Mouse (Mus musculus) erythroblast, adult 5-6 weeks (primary cell): ENCODE measurements around the gene Tal1. TPM values are rescaled to one million over a fixed set of nuclear protein-coding genes. Genes with fewer than 3 reads are reported as not detected.
A peak's percentile ranks its signal among the peaks of the same experiment; 100 is the strongest.

ENCODE experiments used
- ATAC-seq: replicated peaks from 2 replicates; pipeline ENCODE4 v1.8.0; 2016; ENCODE audit warnings: moderate number of reproducible peaks, mild to moderate bottlenecking, moderate TSS enrichment, inconsistent platforms; ENCODE audit not compliant: poor library complexity, low FRiP score, severe bottlenecking
- total RNA-seq, 2 experiments: library from RNA; stranded (forward) in 1 of 2; stranded (reverse) in 1 of 2; fragments of 150-400 nt in 1 of 2; fragments of 200-764, 138-1000 nt in 1 of 2; gene quantifications; 2 replicates each; pipeline versions ENCODE4 v1.2.3 to v1.2.4; 2015 to 2017; ENCODE audit warnings: low replicate concordance in 2 of 2

The Tal1 gene
- total RNA-seq, 2 experiments from 2014 or later: 75.1 to 92.9 TPM

DNA sequence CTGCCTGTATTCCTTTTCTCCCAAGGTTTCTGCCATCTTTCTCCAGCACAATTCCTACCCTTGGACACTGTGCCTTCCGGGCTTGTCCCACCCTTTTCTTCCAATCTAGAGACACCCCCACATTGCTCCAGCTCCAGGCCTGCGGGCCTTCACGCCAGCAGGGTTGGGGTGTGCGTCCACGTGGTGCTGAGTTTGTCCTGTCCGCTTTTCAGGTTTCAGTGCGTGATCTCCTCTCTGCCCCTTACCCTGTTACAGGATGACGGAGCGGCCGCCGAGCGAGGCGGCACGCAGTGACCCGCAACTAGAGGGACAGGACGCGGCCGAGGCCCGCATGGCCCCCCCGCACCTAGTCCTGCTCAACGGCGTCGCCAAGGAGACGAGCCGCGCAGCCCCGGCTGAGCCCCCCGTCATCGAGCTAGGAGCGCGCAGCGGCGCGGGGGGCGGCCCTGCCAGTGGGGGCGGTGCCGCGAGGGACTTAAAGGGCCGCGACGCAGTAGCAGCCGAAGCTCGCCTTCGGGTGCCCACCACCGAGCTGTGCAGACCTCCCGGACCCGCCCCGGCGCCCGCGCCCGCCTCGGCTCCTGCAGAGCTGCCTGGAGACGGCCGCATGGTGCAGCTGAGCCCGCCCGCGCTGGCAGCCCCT is 6.8 kb downstream of the Tal1 start:
- no peak for ATAC-seq

DNA sequence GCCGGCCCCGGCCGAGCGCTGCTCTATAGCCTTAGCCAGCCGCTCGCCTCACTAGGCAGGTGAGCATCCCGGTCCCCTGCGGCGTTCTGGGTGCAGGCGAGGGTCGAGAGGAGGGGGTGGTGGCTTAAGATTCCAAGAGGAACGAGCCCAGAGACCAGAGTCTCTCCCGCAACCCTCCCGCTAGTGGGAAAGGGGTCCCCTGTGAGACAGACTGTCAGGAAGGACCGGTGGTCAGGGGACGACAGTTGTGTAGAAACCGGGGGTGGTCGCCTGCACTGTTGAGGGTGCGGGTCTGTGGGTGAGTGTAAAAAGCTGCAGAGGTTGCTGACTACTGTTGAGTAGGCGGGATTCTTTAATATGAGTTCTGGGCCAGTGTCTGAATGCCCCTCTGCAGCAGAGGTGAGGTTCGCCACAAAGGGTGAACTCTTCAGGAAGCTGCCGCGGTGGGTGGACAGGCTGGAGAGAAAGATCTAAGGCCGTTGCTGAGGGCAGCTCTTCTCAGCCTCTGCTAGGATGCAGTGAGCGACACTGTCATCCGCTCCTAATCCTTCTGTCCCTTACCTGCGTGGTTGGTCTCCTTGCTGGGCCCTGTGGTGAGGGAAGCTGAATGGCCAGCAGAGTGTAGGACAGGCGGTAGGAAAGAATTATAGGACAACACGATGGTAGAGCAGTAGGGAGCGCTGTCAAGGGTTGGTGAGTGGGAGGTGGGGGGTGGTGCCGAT is 7.5 kb downstream of the Tal1 start:
- ATAC-seq: no peak

DNA sequence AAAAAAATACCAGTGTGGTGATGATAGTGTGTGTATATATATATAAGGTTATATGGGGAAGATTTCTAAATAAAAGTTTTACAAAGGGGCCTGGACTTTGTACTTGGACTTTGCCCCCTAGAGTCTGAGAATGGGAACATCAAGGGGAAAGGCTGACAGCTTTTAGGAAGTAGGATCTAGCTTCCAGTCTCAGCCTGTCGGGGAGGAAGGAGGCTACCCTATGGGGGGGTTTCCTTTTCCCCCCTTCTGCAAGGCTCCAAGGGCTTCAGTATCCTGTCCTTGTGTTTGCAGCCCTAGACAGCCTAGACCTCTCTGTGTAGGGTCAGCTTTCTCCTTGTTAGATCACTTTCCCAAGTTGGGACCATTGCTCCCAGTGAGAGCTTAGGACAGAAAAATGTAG is 15.4 kb downstream of the Tal1 start:
- ATAC-seq: no peak

DNA sequence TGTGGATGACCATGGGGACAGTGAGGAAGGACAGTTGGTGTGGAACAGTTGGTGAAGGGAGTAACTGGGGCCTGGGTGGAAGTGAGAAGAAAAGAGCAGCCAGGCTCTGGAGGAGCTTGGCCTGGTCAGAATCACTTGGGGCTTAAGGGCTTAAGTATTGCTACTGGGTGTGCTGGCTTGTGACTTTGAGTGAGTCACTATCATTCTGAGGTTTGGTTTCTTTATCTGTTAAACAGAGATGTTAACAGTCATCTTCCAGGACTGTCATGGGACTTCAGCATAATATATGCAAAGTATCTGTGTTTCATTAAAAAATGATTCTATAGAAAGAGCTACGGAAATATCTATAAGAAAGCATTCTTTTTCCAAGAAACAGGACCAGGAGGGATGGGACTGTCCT is 18.6 kb downstream of the Tal1 start:
- ATAC-seq: no peak

DNA sequence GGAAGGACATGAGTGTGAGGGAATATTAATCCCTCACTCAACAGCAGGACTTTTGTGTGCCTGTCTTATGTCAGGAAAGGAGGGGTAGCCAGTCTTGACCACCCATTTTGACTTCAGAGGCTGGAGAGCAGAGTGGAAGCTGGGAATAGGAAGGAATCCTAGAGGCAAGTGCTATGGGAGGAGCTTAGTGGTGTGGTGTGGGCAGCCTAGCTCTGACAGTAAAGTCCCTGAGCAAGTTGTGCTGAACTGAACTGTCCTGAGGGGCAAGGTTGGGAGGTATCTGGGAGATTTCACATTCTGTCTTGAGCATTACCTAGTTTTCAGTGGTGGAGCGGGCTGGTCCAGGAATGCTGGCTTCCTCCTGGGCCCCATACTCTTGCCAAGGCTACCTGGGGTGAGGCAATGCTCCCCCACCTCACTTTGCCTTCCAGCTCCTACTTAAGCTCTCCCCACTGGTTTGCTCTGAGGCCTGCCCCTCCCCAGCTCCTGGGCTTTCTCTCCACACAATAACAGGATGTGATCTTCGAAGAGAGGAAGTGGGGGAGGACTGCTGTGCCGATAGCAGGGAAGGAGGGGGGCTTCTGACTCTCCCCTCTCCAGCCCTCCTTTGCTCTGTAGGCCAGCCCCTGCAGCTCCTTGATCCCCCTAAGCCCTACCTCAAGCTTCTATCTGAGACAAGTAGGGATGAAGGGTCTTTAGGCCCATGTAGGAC is 19.1 kb downstream of the Tal1 start:
- no peak for ATAC-seq

DNA sequence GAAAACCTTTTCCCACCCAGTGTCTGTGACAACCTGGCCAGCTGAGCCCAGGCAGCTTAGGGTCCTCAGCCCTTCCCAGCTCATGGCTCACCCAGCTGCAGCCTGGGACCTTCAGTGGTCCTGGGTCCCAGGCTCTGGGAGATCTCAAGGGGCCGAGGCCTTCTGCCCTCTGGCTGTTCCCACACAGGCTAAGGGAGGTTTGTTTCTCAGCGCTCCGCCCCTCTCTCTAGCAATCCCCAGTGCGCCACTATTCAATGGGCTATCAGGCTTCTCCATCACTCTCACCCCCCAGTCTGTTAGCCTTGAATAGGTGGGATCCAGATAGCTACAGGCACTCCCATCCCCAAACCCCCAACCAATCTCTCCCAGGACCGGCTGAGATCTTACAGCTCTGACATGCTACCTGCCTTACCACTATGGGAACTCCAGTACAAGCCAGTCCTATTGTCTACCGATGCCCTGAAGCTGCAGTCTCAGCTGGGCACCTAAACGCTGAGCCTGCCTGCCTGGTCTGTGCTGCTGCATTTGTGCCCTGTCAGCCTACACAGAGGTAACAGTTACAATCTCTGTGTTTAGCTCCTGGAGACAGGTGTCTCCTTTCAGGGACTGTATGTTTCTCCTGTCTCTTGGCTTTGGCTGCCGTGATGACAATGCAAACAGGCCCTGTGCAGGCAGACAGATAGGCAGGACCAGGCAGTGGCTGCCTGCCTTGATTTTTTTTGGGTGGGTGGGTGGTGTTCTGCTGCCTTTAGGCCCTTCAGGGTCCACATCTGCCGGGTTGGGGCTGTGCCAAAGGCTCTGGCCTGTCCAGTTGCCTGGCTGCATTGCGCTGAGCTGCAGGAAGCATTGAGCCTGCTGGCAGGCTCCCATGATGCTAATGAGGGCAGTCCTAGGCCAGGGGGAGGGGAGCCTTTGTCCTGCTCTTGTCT is 22.9 kb downstream of the Tal1 start:
- no peak for ATAC-seq

DNA sequence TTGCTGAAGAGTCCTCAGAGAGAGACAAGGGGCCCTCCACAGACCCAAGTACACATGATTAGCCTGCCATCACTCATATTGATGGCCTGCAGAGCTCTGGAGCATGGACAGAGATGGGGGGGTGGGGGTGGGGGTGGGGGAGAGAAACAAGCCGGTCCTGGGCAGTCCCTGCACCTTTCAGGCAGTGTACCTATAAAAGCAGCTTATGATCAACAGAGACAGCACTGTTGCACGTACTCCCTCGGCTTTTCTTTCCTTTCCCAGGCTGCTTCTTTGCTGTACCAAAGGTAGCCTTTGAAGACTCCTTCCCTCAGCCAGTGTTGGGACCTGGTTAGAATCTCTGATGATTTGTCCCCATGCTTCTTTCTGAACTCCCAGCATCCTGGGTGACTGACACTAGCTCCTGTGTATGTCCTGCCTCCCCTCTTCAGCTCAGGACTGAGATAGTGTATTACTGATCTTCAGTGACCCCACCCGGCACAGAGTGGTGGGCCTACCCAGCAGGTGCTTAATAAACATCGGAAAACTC is 23.7 kb downstream of the Tal1 start:
- no peak for ATAC-seq

DNA sequence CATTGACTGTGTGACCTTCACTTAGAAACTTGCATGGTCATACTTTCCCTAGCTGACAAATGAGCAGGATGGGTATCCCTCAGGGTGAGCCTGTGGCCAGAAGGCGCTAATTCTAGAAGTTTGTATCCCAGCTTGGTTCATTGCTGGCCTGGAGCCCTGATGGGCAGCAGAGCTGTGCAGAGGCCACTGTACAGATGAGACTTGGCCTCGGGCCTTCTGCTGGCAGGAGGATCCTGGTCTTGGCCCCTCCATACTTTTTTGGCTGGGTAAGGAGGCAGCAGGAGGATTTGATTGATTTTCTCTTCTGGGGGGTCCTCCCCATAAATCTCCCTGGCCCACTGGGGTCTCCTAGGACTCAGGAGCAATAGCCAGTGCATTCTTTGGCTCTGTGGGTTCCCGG is 26.8 kb downstream of the Tal1 start:
- ATAC-seq: no peak

DNA sequence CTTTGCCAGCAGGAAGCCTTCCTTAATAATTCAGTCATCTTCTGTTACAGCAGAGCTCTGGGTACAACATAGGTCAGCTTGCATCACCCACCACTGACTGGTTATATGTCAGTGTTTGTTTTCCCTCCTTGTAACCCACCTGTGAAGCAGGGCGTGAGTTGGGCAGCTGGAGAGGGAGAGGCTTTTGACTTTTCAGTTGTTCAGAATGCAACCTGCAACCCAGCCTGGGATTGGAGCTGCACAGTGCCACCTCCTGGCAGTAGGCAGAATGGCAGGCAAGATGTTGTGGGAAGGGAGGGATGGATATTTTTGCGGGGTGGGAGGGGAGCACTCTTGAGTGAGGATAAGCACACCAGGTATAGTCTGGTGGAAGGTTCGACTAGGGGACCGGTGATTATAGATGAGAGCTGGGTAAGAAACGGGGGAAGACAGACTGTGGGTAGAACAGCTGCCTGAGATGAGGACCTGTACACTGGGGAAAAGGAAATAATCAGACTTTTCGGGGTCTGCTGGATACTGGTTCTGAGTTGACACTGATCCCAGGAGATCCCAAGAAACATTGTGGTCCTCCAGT is 29.4 kb downstream of the Tal1 start:
- ATAC-seq: peak; percentile 60

DNA sequence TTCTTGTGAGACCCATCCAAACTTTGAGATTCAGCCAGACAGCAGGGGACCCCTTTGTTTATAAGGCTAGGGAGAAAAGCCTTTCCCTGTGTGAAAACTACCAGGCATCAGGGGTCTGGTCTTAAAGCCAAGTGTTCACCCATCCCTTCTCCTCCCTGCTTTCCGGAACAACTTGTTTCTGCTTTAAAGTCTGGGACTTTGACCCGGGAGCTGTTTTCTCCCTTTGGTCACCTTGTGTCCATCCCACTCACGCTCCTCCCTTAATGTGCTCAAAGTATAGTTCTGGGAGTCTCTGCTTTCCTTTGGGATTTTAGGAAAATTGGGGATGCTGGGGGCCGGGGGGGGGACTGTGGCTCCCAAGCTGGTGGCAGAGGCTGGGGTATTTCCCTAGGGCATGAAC is 30.0 kb downstream of the Tal1 start:
- ATAC-seq: no peak

DNA sequence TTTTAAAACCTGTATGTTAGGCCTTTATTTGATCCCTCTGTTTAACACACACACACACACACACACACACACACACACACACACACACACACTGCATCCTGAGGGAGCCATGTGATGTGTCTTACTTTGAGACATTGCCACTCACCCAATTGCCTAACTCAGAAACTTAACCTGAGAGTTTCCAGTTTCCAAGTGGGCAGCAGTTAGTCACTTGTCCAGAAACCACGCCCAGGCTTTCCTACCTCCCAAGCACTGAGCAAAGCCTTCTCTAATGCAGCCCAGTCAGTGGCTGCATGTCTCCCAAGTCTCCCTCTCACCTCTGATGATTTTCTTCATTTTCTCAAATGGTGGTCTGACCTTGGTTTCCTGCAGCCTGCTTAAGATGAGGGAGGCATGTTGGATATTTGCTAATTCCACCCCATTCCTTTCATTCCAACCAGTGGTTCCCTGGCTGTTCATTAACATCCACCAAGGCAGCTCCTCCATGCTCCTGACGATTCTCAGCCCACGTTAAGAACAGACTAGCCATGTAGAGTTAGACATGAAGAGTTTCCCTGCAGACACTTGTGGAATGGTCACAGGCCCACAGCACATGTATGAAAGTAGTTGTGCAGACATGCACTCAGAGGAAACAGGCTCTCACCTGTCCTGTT is 30.7 kb downstream of the Tal1 start:
- no peak for ATAC-seq

DNA sequence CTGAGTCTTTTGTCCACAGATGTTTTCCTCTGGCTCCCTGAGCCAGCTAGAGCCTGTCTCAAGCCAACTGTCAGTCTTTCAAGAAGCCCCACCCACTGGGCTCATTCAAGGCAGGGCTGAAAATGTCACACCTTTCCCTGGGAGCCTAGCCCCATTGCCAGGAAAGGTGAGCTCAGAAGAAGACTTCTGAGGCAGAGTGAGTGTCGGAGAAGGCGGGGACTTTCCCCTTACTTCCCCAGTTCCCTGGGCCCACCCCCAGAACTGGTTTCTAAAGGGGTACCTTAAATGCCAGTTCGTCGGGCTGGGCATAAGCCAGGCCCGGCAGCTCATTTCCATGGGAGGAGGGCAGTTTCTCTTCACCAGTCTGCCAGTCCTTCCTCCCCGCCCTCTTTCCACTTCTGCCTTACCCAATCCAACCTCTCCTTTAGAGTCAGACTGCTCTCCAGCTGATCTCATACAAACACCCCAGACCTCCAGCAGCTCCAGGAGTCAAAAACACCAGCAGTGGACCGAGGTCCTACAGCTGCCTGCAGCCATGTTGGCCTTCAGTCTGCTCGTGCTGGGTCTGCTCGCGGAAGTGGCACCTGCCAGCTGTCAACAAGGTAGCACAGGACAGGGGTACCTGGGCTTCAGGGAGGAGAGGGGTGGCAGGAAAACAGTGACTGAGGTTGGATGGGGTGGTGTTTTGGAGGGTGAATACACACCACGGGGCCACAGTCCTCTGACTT is 32.5 kb downstream of the Tal1 start, which contains the start of gene Pdzk1ip1:
Gene Pdzk1ip1 (plus strand): TSS at position 98 of the 728 bp plus-strand sequence.
- ATAC-seq: peak; percentile 82

DNA sequence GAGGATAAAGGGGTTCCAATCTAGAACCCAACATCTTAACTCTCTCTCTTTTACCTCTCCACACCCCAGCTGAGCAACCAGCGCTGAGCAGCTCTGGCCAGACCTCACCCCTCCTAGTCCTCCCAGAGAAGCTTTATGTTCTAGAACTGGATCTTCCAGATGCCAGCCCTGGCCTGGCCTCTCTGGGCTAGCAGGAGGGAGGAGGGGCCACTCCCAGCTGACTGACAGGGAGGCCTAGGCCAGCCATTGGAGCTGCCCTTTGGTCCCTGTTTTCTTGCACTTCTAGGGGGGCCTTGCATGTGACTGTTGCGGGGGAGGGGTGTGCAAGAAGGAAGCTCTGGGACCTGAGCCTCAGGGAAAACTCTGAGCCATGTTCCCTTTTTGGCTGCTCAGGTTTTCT is 34.4 kb downstream of the Tal1 start:
- peak; percentile 22; the same call in 1 of the 2 replicates for ATAC-seq

DNA sequence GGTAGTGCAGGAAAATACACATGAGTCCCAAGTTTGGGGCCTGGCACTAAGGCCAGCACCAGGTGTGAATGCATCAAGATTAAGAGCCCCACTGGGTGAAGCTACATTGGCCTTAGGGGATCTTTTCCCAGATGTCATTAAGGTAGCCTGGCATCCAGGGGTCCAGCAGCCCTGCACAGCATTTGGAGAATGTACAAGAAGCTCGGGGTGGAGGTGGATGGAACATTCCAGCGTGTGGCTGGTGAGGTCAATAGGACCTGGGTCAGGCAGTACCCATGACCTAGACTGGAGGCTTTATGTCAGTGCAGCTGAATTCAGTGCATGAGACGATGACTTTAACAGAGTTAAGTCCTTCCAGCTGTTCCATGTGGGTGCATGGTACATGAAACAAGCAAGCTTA is 35.6 kb downstream of the Tal1 start:
- no peak for ATAC-seq

DNA sequence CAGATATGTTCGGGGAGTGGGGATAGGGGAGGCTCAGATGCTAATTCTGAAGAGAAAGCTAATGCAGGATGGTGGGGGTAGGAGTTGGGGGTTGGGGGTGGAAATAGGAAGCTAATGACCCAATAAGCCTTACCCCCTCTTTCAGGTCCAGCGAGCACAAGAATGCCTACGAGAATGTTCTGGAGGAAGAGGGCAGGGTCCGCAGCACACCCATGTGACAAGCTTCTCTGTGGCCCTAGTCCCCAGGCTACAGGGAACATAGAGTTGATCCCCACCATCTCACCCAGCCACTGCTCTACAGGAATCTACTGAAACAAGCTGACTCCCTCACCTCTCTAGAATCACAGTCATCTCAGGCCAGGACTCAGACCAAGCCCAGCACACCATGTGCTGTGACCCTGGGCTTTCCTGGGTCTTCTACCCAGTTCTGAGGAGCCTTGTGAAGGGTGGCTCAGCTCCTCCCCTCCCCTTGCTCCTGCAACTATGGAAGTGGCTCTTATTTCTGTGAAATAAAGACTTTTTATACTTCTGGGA is 37.2 kb downstream of the Tal1 start:
- ATAC-seq: no peak

DNA sequence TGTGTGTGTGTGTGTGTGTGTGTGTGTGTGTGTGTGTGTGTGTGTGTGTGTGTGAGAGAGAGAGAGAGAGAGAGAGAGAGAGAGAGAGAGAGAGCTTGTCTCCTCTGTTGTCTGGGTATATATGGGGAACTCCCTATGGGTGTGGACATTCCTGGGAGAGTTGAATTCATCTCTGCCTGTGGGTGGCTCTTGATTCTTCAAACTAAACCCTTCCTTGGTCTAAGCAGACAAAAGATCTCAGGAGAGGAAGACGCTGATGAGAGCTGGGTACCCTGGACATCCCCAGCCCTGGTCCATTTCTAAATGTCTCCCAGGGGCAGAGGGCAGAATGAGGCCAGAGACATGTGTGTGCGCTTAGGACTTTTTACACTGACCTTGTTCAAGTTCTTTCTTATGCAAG is 37.8 kb downstream of the Tal1 start:
- no peak for ATAC-seq

DNA sequence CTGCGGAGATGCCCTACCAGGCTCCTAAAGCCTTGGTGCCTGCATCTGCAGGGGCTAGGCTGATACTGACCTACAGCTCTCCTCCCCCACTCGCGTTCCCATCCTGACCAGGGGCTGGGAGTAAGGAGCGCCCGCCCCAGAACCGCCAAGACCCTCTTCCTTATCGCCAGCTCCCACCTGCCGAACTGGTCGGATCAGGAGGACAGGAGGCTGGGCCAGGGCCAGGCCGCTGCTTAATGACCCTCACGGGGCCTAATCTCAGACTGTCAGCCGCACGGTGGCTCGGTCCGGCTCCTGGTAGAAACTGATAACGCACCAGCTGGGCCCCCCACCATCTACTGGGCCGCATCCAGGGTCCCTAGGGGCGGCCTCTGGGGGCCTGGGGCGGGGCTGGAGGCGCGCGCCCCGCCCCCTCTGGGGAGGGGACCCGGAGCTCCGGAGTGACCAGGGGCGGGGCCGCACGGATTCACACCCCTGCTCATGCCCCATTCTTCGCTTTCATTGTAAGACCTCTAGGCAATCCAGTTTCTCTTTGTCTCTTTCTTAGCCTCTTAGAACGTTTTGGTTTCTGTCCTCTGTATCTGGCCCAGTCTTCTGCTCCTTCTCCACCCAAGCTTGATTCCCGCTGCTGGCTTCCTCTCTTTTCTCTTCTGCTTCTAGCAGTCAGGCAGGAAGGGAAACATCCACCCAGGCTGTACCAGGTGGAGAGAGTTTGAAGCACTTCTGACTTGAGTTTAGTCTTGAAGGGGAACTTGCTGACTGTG is 39.6 kb downstream of the Tal1 start:
- ATAC-seq: peak; percentile 80
